Mouse (Mus musculus) kidney, postnatal 14 days (tissue): ENCODE results near the gene Sox18.

ENCODE experiments used
- DNase-seq: peaks from one replicate; pipeline ENCODE4 v3.0.0; 2022; ENCODE audit warnings: mixed read lengths

The Sox18 gene

DNA sequence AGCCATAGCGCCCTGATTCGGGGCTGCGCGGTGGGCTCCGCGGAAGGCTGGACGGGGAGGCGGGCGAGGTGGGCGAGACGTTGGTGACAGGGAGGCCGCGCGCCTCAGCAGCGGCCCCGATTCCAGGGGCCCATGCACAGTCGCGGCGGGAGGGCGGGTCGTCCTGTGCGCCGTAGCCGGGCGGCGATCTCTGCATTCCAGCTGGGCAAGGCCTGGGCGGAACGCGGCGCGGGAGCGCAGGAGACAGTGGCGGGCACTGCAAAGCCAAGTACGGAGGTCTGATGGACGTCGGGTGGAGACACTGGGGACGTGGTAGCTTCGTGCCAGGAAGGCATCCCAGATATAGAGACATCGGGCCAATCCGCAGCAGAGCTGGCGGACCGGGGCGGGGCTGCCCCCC lies at the start of gene Sox18:
Gene Sox18, minus strand, starts transcription at position 315 of the 400 bp plus-strand sequence.
- peak; percentile 81 for DNase-seq

GRCm38 (mm10) chr2:181721200-181721599 lies 49.8 kb upstream of the Sox18 start:
- DNase-seq = no peak

DNA sequence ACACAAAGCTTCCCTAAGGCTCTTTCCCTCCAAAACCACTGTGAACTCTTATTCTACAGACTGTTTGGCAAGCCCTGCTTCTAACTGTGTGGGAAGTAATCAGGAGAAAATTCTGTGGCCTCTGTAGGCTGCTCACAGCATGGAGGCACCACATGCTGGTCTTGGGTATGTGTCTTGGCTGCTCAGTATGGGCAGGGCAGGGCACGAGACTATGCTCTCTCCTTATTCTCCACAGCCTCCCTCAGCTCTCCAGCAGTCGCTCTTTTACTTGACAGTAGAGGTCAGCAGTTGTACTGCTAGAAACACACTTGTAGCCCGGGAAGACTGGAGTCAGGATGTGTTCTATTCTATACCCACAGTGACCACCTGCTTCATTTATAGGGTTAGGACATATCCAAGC lies 48.6 kb upstream of the Sox18 start:
- DNase-seq = no peak

DNA sequence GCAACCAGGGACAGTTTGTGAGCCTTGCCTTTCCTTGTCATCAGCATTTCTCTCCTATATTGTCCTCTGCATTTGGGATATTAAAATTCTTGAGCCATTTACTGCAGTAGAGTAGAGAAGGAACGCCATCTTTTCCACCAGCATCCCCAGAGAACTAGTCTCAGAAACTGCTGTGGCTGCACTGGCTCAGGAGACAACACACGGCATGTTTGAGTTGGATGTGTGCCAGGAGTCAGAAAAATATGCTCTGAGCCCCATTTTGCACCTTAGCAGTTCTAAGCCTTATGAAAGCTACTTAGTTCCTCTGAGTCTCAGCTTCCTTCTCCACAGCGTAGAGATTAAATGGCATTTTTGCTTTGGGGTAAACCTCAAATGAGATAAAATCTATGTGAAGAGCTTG lies 45.6 kb upstream of the Sox18 start:
- no peak for DNase-seq

GRCm38 (mm10) chr2:181715382-181715781 lies 43.9 kb upstream of the Sox18 start:
- DNase-seq = no peak

DNA sequence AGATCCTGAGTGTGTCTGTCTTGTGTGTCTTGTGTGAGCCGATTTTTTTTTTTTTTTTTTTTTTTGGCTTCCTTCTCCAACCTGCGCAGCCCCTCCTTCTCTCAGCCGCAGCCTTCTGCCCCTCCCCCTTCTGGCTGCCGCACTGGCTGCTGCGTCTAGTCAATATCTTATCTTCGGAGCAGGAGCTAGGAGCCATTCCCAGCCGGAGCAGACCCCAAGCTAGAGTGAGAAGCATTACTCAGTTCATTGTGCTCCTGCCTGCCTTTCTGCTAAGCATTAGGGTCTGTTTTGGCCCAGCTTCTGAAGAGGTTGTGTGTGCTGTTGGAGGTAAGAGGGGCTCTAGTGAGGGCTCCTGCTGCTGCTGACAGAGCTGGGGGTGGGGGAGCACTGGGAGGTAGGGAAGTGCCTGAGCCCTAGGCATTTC lies 43.5 kb upstream of the Sox18 start, which contains the start of gene Oprl1:
Gene Oprl1, plus strand, starts transcription at position 114 of the 424 bp plus-strand sequence.
- DNase-seq = no peak

DNA sequence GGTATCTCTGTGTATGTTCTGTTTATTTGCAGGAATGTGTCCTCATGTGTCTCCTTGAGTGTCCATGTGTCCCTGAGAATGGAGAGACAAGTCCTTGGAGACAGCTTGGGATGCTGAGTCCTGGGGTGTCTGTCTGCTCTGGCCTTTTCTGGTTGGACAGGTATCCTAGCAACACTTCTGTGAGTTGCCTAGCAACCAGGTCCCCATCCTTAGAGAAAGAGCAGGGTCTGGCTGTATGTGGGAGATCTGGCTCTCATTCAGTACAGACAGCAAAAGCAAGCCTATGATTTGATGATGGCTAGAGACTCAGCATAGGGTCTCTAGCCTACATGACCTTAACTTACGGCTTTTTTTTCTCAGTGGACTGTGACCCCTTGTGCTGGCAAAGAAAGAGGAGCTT lies 42.3 kb upstream of the Sox18 start:
- no peak for DNase-seq

DNA sequence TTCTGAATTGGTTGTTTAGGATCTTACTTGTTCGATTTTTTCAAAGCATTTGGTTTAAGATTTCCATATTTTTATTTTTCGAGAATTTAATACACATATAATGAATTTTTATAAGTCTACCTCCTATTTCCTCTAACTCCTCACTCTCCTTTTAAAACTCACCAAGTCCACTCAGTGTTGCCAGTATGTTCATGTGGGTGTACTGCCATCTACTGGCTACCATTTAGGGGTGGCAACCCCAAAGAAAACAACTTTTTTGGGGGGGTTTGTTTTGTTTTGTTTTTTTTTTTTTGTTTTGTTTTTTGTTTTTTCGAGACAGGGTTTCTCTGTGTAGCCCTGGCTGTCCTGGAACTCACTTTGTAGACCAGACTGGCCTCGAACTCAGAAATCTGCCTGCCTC lies 35.2 kb upstream of the Sox18 start:
- peak; percentile 17 for DNase-seq

GRCm38 (mm10) chr2:181698241-181698640 lies 26.8 kb upstream of the Sox18 start, which contains the start of gene Lkaaear1:
Gene Lkaaear1, minus strand, starts transcription at chr2:181698442.
- DNase-seq = no peak

DNA sequence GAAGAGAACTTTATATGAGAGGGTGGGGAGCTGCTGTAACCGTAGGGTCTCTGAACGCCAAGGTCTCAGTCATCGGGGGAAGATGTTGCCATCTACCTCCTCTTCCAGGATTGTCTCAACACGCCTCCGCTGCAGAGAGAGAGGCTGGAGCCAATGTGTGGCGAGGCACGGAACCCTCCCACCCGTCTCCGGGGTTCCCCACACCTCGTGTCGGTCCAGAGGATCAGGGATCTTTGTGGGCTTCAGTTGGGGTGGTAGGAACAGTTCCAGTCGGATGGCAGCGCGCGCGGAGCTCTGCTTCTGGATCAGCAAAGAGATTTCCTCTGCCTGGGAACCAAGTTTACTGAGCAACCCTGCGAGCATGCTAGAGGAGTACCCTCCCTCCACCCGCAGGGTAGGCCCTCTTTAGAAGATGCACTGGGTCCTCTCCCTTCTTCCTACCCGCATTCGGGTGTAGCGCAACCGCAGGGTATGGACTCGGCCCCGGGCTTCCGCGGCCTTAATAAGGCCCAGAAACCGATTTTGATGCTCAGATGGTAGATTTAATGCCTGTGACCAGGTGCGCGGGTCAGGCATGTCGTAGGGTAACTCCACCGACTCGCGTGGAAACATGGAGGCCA lies 25.5 kb upstream of the Sox18 start:
- no peak for DNase-seq

- no peak for DNase-seq
Observed at GRCm38 (mm10) chr2:181695776-181696175, 24.3 kb upstream of the Sox18 start.

GRCm38 (mm10) chr2:181694581-181694980 lies 23.1 kb upstream of the Sox18 start:
- DNase-seq = no peak

DNA sequence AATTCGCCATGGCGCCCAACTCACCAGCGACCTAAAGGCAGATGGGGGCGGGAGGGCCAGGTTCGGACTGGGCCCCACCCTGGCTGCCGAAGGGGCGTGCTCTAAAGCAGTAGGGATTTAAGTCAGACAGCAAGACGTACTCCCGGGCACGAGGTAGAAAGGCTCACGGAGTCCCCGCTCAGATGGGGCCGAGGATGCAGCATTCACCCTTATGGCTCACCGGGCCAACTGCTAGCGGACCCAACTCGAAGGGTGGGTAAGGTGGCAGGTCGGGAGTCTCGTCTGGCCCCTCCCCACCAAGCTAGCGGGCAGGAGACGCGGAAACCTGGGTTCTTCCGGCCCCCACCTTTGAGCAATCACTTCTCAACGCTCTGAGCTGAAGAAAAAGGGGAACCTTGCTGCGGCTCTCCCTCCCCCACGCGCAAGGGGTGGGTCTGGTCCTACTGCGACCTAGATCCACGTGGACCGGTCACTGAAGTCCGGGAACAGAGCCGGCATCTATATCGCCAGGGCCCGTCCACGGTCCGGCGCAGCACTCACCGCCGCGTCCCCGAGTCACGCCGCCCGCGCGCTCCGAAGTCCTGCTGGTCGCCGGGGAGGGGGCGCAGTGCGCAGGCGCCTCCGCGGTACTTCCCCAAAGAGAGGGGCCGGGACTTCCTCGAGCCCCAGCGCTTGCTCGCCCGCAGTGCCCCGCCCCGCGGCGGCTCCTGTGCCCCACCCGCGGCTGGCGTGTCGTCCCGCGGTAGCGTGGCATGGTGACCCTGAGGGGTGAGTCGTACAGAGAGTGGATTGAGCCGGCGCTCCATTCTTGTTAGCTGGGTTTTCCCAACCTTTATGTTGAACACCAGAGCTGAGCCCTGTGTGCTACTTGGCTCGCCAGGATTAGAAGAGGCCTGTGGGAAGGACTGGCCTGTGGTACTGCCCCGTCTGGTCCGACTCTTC lies 22.2 kb upstream of the Sox18 start, which contains the start of gene Rgs19:
Gene Rgs19, minus strand, starts transcription at position 639 of the 942 bp plus-strand sequence.
- DNase-seq = peak; percentile 88

GRCm38 (mm10) chr2:181692304-181692703 lies 20.9 kb upstream of the Sox18 start:
- DNase-seq = no peak

DNA sequence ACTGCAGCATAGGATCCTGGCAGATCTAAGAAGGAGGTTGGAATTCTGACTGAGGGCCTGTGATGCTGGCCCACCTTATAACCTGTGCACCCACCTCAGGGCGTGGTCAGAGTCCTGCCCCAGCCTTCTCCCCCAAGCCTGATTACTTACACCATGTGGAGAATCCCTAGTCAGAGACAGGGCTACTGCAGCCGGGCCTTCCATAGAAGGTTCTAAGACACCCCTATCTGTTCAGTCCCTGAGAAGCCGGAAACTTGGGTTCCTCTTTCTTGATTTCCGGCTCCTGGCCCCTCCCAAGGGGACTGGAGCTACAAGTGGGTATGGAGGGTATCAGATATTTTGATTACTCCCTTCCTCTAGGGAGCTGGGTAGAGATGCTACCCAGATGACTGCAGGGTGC lies 20.1 kb upstream of the Sox18 start:
- DNase-seq = no peak

DNA sequence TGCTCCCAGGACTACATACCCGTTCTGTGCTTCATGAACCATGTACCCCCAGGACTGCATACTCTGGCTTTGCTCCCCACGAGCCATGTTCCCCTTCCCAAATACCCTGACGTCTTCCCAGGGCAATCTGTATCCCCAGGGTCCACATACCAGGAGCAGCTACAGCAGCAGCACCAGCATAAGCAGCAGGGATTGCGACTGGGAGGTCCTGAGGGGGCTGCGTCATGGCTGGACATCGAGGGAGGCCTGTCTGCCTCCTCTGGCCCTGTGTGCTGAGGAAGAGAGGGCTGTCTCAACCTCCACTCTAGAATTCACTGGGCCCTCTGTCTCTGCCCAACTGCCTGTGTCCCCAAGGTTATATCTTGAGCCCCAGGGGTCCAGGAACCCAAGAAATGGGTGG lies 19.6 kb upstream of the Sox18 start:
- DNase-seq = no peak

- no peak for DNase-seq
Observed at GRCm38 (mm10) chr2:181689466-181690160, 18.2 kb upstream of the Sox18 start.

- no peak for DNase-seq
Observed at GRCm38 (mm10) chr2:181687586-181687985, 16.1 kb upstream of the Sox18 start.

DNA sequence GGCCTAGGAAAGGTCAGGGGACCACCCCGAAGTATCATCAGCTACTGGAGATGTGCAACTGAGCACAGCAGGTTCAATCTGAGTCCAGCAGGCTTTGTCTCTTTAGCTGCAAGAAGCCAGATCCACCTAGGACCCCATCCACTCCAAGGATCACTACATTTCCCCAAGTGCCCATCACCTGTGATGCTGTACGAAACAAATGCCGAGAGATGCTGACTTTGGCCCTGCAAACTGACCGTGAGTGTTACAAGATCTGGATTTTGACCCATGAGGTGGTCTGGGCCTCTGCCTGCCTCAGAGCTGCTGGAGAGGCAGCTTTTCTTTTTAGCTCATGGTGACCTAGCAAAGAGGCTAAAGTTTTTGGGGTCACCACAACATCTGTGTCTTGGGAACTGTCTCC lies 14.2 kb upstream of the Sox18 start:
- DNase-seq = no peak

- DNase-seq = no peak
Observed at GRCm38 (mm10) chr2:181684713-181685112, 13.3 kb upstream of the Sox18 start.

DNA sequence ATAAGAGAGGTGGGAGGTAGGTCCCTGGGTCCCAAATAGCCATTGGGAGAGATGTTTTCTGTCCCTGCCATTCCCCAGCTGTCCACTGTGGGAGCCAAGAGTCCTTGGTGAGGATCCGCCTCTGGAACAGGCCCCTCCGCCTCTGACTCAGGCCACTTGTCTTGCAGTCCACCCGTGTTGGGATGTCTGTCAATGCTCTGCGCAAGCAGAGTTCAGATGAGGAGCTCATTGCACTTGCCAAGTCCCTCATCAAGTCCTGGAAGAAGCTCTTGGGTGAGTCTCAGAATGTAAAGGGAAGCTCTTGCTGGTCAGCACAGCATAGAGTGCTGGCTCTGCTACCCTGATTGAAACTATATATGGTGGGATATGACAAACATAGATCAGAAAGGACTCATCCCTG lies 11.9 kb upstream of the Sox18 start:
- DNase-seq = no peak

GRCm38 (mm10) chr2:181681978-181682377 lies 10.5 kb upstream of the Sox18 start:
- no peak for DNase-seq

GRCm38 (mm10) chr2:181680716-181681117 lies 9.3 kb upstream of the Sox18 start:
- DNase-seq = peak; percentile 21
